Mouse (Mus musculus) testis, adult 2 months (tissue): ENCODE measurements around the gene Trpc4ap. TPM values are rescaled to one million over a fixed set of nuclear protein-coding genes. Genes with fewer than 3 reads are reported as not detected.

Experiments used
- H3K27ac ChIP-seq: fragments of 200-500 bp; 2 replicates; pipeline ENCODE4 v1.5.1; 2012; ENCODE audit warnings: low read depth, low read length; ENCODE audit not compliant: control insufficient read depth, insufficient read depth
- H3K27me3 ChIP-seq: fragments of 200-500 bp; 2 replicates; pipeline ENCODE4 v1.6.1; 2012; ENCODE audit warnings: mild to moderate bottlenecking, low read length, moderate library complexity; ENCODE audit not compliant: control insufficient read depth, insufficient read depth
- H3K36me3 ChIP-seq: fragments of 200-500 bp; 2 replicates; pipeline ENCODE4 v1.6.1; 2012; ENCODE audit warnings: mild to moderate bottlenecking, low read length; ENCODE audit not compliant: control insufficient read depth, insufficient read depth
- H3K4me1 ChIP-seq: fragments of 200-500 bp; 2 replicates; pipeline ENCODE4 v1.6.1; 2012; ENCODE audit warnings: low read length; ENCODE audit not compliant: control insufficient read depth, insufficient read depth
- H3K4me3 ChIP-seq: fragments of 200-500 bp; 2 replicates; pipeline ENCODE4 v1.5.1; 2012; ENCODE audit warnings: low read depth, mild to moderate bottlenecking, low read length, moderate library complexity, mixed read lengths; ENCODE audit not compliant: control insufficient read depth
- CTCF ChIP-seq: fragments of 200-500 bp; IDR thresholded peaks from 2 replicates; pipeline ENCODE4 v1.5.1; 2012; ENCODE audit warnings: low read depth, mild to moderate bottlenecking, inconsistent platforms, low read length, moderate library complexity; ENCODE audit not compliant: control insufficient read depth, insufficient read depth, insufficient replicate concordance
- POLR2A ChIP-seq: fragments of 200-500 bp; IDR thresholded peaks from 2 replicates; pipeline ENCODE4 v1.6.1; 2012; ENCODE audit warnings: low read depth, mild to moderate bottlenecking, inconsistent platforms, low read length, moderate library complexity; ENCODE audit not compliant: control insufficient read depth
- polyA plus RNA-seq: library from polyadenylated mRNA; depleted of rRNA; stranded (reverse); fragments of >200 nt; gene quantifications from 2 replicates; pipeline ENCODE4 v1.2.3, GENCODE M21; 2012

Gene Trpc4ap
- polyA plus RNA-seq, 1 experiment = 82.2 TPM

DNA sequence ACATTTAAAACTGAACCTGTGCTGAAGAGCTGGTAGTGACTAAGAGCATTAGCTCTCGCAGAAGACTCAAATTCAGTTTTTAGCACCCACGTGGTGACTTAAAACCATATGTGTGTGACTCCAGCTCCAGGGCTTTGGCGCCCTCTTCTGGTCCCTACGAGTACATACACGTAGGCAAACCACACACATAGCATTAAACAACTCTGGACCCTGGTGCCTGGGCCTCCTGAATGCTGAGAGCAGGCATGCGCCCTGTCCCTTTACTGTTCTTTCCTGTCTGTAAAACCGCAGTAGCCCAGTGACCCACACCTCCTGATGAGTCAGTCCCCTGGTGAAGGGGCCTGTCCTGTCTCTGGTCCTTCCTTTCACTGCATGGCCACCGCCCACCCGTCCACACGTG lies 67.5 kb downstream of the Trpc4ap start:
- H3K27me3 ChIP-seq = no peaks in the 10 kb centered on the region
- no peak overlapping the region for H3K4me3 ChIP-seq
- peak; percentile 73; the same call in 1 of the 2 replicates for TF ChIP-seq CTCF
- TF ChIP-seq POLR2A = no peak
- H3K27ac ChIP-seq = no peak overlapping the region
- H3K36me3 ChIP-seq = no peaks in the 10 kb centered on the region
- H3K4me1 ChIP-seq = peaks cover 12% of the 10 kb centered on the region

DNA sequence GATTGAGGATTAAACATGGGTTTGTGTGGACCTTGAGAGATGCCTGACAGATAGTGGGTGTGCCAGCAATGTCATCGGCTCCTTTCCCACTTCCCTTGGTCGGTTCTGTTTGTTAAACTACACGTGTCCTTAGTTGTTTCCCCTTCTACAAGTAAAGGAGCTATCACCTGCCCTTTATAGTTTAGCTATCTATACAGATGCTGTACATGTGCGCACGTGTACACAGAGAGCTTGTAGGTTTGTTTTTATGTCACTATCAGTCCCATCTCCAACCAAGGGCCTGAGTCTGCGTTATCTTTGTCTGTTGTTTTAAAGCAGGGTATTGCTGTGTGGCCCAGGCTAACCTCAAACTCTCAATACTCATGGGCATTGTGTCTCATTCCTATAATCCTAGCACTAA lies 68.2 kb downstream of the Trpc4ap start:
- Histone ChIP-seq H3K4me1 (peaks cover 7% of the 10 kb centered on the region), H3K27ac (no peak overlapping the region), H3K4me3 (no peak overlapping the region), H3K36me3 (no peaks in the 10 kb centered on the region), H3K27me3 (no peaks in the 10 kb centered on the region)
- TF ChIP-seq CTCF = no peak
- TF ChIP-seq POLR2A = no peak

DNA sequence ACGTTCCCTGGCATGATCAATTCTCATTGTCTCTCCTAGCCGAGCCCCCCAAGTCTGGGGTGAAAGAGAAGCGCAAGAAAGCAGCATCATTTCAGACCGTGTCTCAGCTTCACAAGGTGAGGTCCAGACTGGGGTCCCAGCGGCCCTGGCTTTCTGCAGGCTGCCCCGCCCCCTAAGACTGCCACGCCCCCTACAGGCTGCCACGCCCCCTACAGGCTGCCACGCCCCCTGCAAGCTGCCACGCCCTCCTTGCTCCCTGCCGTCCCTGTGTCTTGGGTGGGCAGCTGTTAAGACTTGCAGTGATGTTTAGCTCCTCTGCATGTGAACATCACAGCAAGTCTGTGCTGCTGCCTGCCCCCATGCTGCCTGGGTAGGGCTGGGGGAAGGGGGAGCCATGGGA lies 69.6 kb downstream of the Trpc4ap start:
- Histone ChIP-seq H3K4me3 (no peak overlapping the region), H3K27me3 (no peaks in the 10 kb centered on the region), H3K27ac (no peak overlapping the region), H3K36me3 (no peaks in the 10 kb centered on the region), H3K4me1 (peaks cover 7% of the 10 kb centered on the region)
- TF ChIP-seq POLR2A (no peak), CTCF (no peak)

DNA sequence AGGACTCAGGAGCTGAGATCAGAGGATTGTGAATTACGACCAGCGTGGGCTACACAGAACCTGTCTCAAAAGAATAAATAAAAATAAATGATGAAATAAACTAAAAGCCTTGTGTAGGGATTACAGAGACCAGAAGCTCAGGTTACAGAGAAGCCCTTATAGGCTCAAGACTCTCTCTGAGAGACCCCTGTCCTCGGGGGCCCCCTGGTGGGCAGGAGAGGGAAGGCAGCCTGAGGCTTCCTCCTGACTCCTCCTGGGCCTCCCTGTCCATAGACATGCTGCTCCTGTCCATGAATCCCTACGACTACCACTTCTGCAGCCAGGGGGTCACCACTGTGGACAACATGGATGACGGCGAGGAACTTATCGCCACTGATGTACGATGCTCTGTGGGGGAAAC lies 72.4 kb downstream of the Trpc4ap start:
- H3K4me3 ChIP-seq = no peak overlapping the region
- no peak overlapping the region for H3K27ac ChIP-seq
- H3K4me1 ChIP-seq = peaks cover 7% of the 10 kb centered on the region
- no peaks in the 10 kb centered on the region for H3K36me3 ChIP-seq
- H3K27me3 ChIP-seq = no peaks in the 10 kb centered on the region
- TF ChIP-seq CTCF (peak; percentile 85), POLR2A (no peak)

DNA sequence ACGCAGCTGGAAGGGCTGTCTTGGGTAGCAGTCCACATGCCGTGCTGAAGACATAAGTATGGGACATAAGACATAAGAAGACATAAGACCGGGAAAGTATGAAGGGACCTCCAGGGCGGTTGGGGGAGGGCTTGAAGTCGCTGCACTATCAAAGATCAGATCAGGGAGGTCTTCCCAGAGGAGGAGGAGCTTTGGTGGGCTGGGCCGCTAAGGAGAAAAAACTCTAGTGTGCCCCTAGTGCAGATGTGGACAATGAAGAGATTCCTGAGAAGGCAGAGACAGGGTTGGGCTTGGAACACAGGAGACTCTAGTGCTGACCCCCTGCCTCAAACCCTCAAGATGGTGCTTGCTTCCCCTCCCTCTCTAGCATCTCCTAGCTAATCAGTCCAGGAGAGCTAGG lies 75.2 kb downstream of the Trpc4ap start:
- TF ChIP-seq POLR2A = no peak
- TF ChIP-seq CTCF = no peak
- no peak overlapping the region for H3K27ac ChIP-seq
- no peak overlapping the region for H3K4me3 ChIP-seq
- H3K36me3 ChIP-seq = no peaks in the 10 kb centered on the region
- H3K4me1 ChIP-seq = peaks cover 8% of the 10 kb centered on the region; the same call in 1 of the 2 replicates
- no peaks in the 10 kb centered on the region for H3K27me3 ChIP-seq

DNA sequence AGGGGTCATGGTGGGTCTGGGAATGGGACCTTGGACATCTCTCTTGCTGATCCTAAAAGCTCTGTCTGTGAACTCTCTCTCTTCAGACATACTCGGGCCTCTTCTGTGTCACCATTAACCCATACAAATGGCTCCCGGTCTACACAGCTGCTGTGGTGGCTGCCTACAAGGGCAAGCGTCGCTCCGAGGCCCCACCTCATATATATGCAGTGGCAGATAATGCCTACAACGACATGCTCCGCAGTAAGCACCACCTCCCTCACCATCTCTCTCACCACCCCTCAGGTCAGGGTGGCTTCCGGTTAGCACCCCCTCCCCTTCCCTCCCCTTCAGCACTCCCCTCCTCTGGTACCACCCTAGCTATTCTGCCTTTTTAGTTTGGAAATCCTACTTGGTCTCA lies 78.2 kb downstream of the Trpc4ap start:
- H3K36me3 ChIP-seq = no peaks in the 10 kb centered on the region
- H3K4me3 ChIP-seq = no peak overlapping the region
- peaks cover 7% of the 10 kb centered on the region; the same call in 1 of the 2 replicates for H3K4me1 ChIP-seq
- no peaks in the 10 kb centered on the region for H3K27me3 ChIP-seq
- no peak overlapping the region for H3K27ac ChIP-seq
- TF ChIP-seq CTCF (no peak), POLR2A (no peak)

DNA sequence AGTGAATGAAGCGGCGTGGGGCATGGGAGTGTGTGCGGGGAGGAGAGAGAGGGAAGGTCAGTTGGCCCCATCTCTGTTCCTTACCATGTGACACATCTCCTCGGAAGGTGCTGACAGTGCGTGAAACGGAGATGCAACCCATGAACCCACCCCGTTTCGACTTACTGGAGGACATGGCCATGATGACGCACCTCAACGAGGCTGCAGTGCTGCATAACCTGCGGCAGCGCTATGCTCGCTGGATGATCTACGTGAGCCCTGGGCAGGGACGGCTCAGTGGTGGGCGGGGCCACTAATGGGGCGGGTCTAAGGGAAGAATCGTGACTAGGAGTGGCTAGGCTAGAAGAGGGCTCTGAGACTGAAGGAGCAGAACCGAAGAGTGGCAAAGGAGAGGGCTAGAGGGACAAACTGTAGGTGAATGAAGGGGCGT lies 78.8 kb downstream of the Trpc4ap start:
- TF ChIP-seq CTCF (no peak), POLR2A (no peak)
- Histone ChIP-seq H3K4me3 (peak overlapping the region; percentile 16; the same call in 1 of the 2 replicates), H3K4me1 (peaks cover 7% of the 10 kb centered on the region; the same call in 1 of the 2 replicates), H3K27me3 (no peaks in the 10 kb centered on the region), H3K27ac (no peak overlapping the region), H3K36me3 (no peaks in the 10 kb centered on the region)

DNA sequence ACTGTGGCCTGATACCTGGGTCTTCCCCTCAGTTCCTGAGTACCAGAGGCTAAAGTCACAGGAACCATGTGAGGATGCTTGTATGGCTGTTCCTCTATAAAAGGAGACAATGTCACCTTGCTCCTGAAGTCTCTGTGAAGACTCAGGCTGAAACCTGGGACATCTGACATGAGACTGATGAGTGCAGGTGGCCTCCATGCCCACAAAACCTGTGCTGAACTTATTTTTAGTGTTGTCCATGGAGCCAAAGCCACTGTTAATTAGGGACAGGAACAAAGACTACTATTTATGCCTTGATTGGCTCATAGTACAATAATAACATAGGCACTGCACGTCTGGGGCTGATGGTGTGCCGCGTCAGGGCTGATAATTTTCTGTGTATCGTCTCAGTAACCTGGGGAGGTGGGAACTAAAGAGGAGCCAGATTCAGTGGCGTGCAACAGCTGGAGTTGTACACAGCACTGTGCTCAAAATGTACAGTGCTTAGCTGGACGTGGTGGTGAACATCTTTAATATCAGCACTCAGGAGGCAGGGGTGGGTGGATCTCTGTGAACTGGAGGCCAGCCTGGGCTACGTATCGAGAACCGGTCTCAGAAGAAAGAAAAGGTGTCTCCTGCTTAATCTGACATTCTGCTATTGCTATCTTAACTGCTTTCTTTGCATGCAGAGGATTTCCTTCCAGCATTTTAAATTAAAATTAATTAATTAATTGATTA lies 80.2 kb downstream of the Trpc4ap start:
- Histone ChIP-seq H3K36me3 (no peaks in the 10 kb centered on the region), H3K27ac (no peak overlapping the region), H3K27me3 (no peaks in the 10 kb centered on the region), H3K4me1 (peaks cover 7% of the 10 kb centered on the region; the same call in 1 of the 2 replicates), H3K4me3 (no peak overlapping the region)
- TF ChIP-seq POLR2A = no peak
- no peak for TF ChIP-seq CTCF
